Mouse (Mus musculus): Measurements from ENCODE around the gene Trmt2a.

DNA sequence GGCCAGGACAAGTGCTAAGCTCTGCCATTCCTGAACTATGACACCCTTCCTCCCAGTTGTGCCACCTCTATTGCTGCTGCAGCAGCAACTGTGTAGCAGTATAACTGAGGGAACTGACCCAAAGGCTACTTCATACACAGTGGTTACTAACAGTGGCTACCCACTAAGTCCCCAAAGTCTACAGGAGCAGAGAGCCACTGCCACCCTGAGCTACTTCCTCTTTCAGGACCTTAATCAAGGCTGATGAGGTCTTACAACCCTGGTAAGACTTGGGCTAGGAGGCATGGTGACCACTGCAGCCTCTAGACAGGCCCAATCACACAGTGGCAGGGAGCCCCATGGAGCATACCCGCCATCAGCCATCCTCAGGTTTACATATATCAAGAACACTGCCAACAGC, 46.4 kb upstream of the Trmt2a start:
- TF ChIP-seq CTCF (IDR thresholded peaks at IDR 0.05; ENCODE audit: low read depth, low read length) (no peak), GATA1 (IDR thresholded peaks at IDR 0.05; ENCODE audit: borderline replicate concordance, low read length) (no peak), TAL1 (conservative IDR thresholded peaks at IDR 0.05; ENCODE audit: low read depth, low read length) (no peak)

Data from G1E (cell line).